Mouse (Mus musculus): ENCODE data around the gene Map4k5. TPM values are rescaled to one million over a fixed set of nuclear protein-coding genes. Genes with fewer than 3 reads are reported as not detected.

The Map4k5 gene
- polyA plus RNA-seq, 1 experiment from 2014 or later = 46.8 TPM

- H3K4me3 ChIP-seq (ENCODE audit: low read depth, low read length) = no peak overlapping the region
- DNase-seq (ENCODE audit: low spot score) (no peak), ATAC-seq (replicated peaks; ENCODE audit: insufficient number of reproducible peaks, low FRiP score, low TSS enrichment, low read depth) (no peak)
- H3K9me3 ChIP-seq (replicated peaks; ENCODE audit: control insufficient read depth, low read length) = no peaks in the 10 kb centered on the region
- H3K4me2 ChIP-seq (ENCODE audit: low read depth, low read length) = no peak overlapping the region
- no peaks in the 10 kb centered on the region for H3K27me3 ChIP-seq (ENCODE audit: control insufficient read depth, insufficient read depth, low read length)
- H3K9ac ChIP-seq (replicated peaks; ENCODE audit: low read length) = no peak overlapping the region
- H3K4me1 ChIP-seq (ENCODE audit: control insufficient read depth, insufficient read depth, low read length) = no peaks in the 10 kb centered on the region
- H3K27ac ChIP-seq (replicated peaks; ENCODE audit: low read depth, low read length) = no peak overlapping the region
- no peaks in the 10 kb centered on the region; the same call in 1 of the 2 replicates for H3K36me3 ChIP-seq (replicated peaks; ENCODE audit: control insufficient read depth, insufficient read depth, low read depth, low read length)
- 92% methylated on average over 6 of the region's 6 CpGs for WGBS
Observed at GRCm38 (mm10) chr12:69805148-69805547, 87.9 kb downstream of the Map4k5 start.

- H3K9me3 ChIP-seq (replicated peaks; ENCODE audit: control insufficient read depth, low read length) = no peaks in the 10 kb centered on the region
- no peak for DNase-seq (ENCODE audit: low spot score)
- H3K4me1 ChIP-seq (ENCODE audit: control insufficient read depth, insufficient read depth, low read length) = no peaks in the 10 kb centered on the region
- H3K27me3 ChIP-seq (ENCODE audit: control insufficient read depth, insufficient read depth, low read length) = no peaks in the 10 kb centered on the region
- no peak overlapping the region for H3K4me2 ChIP-seq (ENCODE audit: low read depth, low read length)
- no peak overlapping the region for H3K4me3 ChIP-seq (ENCODE audit: low read depth, low read length)
- no peak overlapping the region for H3K27ac ChIP-seq (replicated peaks; ENCODE audit: low read depth, low read length)
- no peak overlapping the region for H3K9ac ChIP-seq (replicated peaks; ENCODE audit: low read length)
- ATAC-seq (replicated peaks; ENCODE audit: insufficient number of reproducible peaks, low FRiP score, low TSS enrichment, low read depth) = no peak
- H3K36me3 ChIP-seq (replicated peaks; ENCODE audit: control insufficient read depth, insufficient read depth, low read depth, low read length) = no peaks in the 10 kb centered on the region; the same call in 1 of the 2 replicates
- 91% methylated on average over 10 of the region's 10 CpGs for WGBS
Observed at GRCm38 (mm10) chr12:69804393-69805070, 88.5 kb downstream of the Map4k5 start.

- no peak overlapping the region for H3K27ac ChIP-seq (replicated peaks; ENCODE audit: low read depth, low read length)
- no peaks in the 10 kb centered on the region; the same call in 1 of the 2 replicates for H3K36me3 ChIP-seq (replicated peaks; ENCODE audit: control insufficient read depth, insufficient read depth, low read depth, low read length)
- H3K9me3 ChIP-seq (replicated peaks; ENCODE audit: control insufficient read depth, low read length) = no peaks in the 10 kb centered on the region
- WGBS = 84% methylated on average over 6 of the region's 6 CpGs
- no peak overlapping the region for H3K4me2 ChIP-seq (ENCODE audit: low read depth, low read length)
- no peak for DNase-seq (ENCODE audit: low spot score)
- no peak for ATAC-seq (replicated peaks; ENCODE audit: insufficient number of reproducible peaks, low FRiP score, low TSS enrichment, low read depth)
- no peak overlapping the region for H3K4me3 ChIP-seq (ENCODE audit: low read depth, low read length)
- H3K9ac ChIP-seq (replicated peaks; ENCODE audit: low read length) = no peak overlapping the region
- H3K4me1 ChIP-seq (ENCODE audit: control insufficient read depth, insufficient read depth, low read length) = no peaks in the 10 kb centered on the region
- H3K27me3 ChIP-seq (ENCODE audit: control insufficient read depth, insufficient read depth, low read length) = no peaks in the 10 kb centered on the region
Observed at GRCm38 (mm10) chr12:69803196-69803595, 89.8 kb downstream of the Map4k5 start.

GRCm38 (mm10) chr12:69800586-69800985 is 92.4 kb downstream of the Map4k5 start:
- no peaks in the 10 kb centered on the region for H3K27me3 ChIP-seq (ENCODE audit: control insufficient read depth, insufficient read depth, low read length)
- DNase-seq (ENCODE audit: low spot score) (no peak), ATAC-seq (replicated peaks; ENCODE audit: insufficient number of reproducible peaks, low FRiP score, low TSS enrichment, low read depth) (no peak)
- H3K36me3 ChIP-seq (replicated peaks; ENCODE audit: control insufficient read depth, insufficient read depth, low read depth, low read length) = no peaks in the 10 kb centered on the region; the same call in 1 of the 2 replicates
- no peak overlapping the region for H3K27ac ChIP-seq (replicated peaks; ENCODE audit: low read depth, low read length)
- H3K4me3 ChIP-seq (ENCODE audit: low read depth, low read length) = no peak overlapping the region
- H3K4me2 ChIP-seq (ENCODE audit: low read depth, low read length) = no peak overlapping the region
- H3K4me1 ChIP-seq (ENCODE audit: control insufficient read depth, insufficient read depth, low read length) = no peaks in the 10 kb centered on the region
- WGBS = 87% methylated on average over 4 of the region's 4 CpGs
- H3K9ac ChIP-seq (replicated peaks; ENCODE audit: low read length) = no peak overlapping the region
- H3K9me3 ChIP-seq (replicated peaks; ENCODE audit: control insufficient read depth, low read length) = no peaks in the 10 kb centered on the region

GRCm38 (mm10) chr12:69796311-69796710 is 96.7 kb downstream of the Map4k5 start:
- no peak overlapping the region for H3K27ac ChIP-seq (replicated peaks; ENCODE audit: low read depth, low read length)
- H3K4me1 ChIP-seq (ENCODE audit: control insufficient read depth, insufficient read depth, low read length) = no peaks in the 10 kb centered on the region
- no peak overlapping the region for H3K9ac ChIP-seq (replicated peaks; ENCODE audit: low read length)
- H3K9me3 ChIP-seq (replicated peaks; ENCODE audit: control insufficient read depth, low read length) = no peaks in the 10 kb centered on the region
- no peak for DNase-seq (ENCODE audit: low spot score)
- no peak overlapping the region for H3K4me2 ChIP-seq (ENCODE audit: low read depth, low read length)
- H3K4me3 ChIP-seq (ENCODE audit: low read depth, low read length) = no peak overlapping the region
- WGBS = 90% methylated on average over 3 of the region's 3 CpGs
- ATAC-seq (replicated peaks; ENCODE audit: insufficient number of reproducible peaks, low FRiP score, low TSS enrichment, low read depth) = no peak
- no peaks in the 10 kb centered on the region for H3K36me3 ChIP-seq (replicated peaks; ENCODE audit: control insufficient read depth, insufficient read depth, low read depth, low read length)
- H3K27me3 ChIP-seq (ENCODE audit: control insufficient read depth, insufficient read depth, low read length) = no peaks in the 10 kb centered on the region

- no peaks in the 10 kb centered on the region; the same call in 1 of the 2 replicates for H3K4me1 ChIP-seq (ENCODE audit: control insufficient read depth, insufficient read depth, low read length)
- peaks cover 6% of the 10 kb centered on the region; the same call in 1 of the 2 replicates for H3K27me3 ChIP-seq (ENCODE audit: control insufficient read depth, insufficient read depth, low read length)
- H3K4me2 ChIP-seq (ENCODE audit: low read depth, low read length) = peak within 1 kb of the TSS; percentile 99
- ATAC-seq (replicated peaks; ENCODE audit: insufficient number of reproducible peaks, low FRiP score, low TSS enrichment, low read depth) (peak; percentile 73), DNase-seq (ENCODE audit: low spot score) (peak; percentile 54)
- no peaks in the 10 kb centered on the region for H3K9me3 ChIP-seq (replicated peaks; ENCODE audit: control insufficient read depth, low read length)
- no peak within 1 kb of the TSS for H3K27ac ChIP-seq (replicated peaks; ENCODE audit: low read depth, low read length)
- no peaks in the 10 kb centered on the region for H3K36me3 ChIP-seq (replicated peaks; ENCODE audit: control insufficient read depth, insufficient read depth, low read depth, low read length)
- 1% methylated on average over 45 of the region's 45 CpGs for WGBS
- H3K4me3 ChIP-seq (ENCODE audit: low read depth, low read length) = peak within 1 kb of the TSS; percentile 58
- H3K9ac ChIP-seq (replicated peaks; ENCODE audit: low read length) = peak within 1 kb of the TSS; percentile 62
Observed at GRCm38 (mm10) chr12:69790530-69791505, 102.2 kb downstream of the Map4k5 start, which contains the start of gene Cdkl1. Gene Cdkl1, minus strand, starts transcription at chr12:69791267.

- Histone ChIP-seq H3K27me3 (ENCODE audit: control insufficient read depth, insufficient read depth, low read length) (peaks cover 6% of the 10 kb centered on the region; the same call in 1 of the 2 replicates), H3K4me1 (ENCODE audit: control insufficient read depth, insufficient read depth, low read length) (no peaks in the 10 kb centered on the region; the same call in 1 of the 2 replicates), H3K27ac (replicated peaks; ENCODE audit: low read depth, low read length) (no peak overlapping the region), H3K4me2 (ENCODE audit: low read depth, low read length) (peak overlapping the region; percentile 99), H3K9ac (replicated peaks; ENCODE audit: low read length) (peak overlapping the region; percentile 62), H3K9me3 (replicated peaks; ENCODE audit: control insufficient read depth, low read length) (no peaks in the 10 kb centered on the region), H3K4me3 (ENCODE audit: low read depth, low read length) (peak overlapping the region; percentile 58), H3K36me3 (replicated peaks; ENCODE audit: control insufficient read depth, insufficient read depth, low read depth, low read length) (no peaks in the 10 kb centered on the region)
- WGBS = 32% methylated on average over 27 of the region's 27 CpGs
- ATAC-seq (replicated peaks; ENCODE audit: insufficient number of reproducible peaks, low FRiP score, low TSS enrichment, low read depth) = no peak
- DNase-seq (ENCODE audit: low spot score) = no peak
Observed at GRCm38 (mm10) chr12:69789766-69790529, 103.1 kb downstream of the Map4k5 start.
